Mouse (Mus musculus): ENCODE data around the gene Aff1. TPM values are rescaled to one million over a fixed set of nuclear protein-coding genes. Genes with fewer than 3 reads are reported as not detected.

Gene Aff1
- polyA plus RNA-seq, 1 experiment from 2014 or later = 11.4 TPM

GRCm38 (mm10) chr5:103807637-103808312, 115.6 kb downstream of the Aff1 start:
- Histone ChIP-seq H3K9ac (no peak overlapping the region), H3K4me1 (replicated peaks) (peaks cover 39% of the 10 kb centered on the region), H3K4me2 (no peak overlapping the region), H3K36me3 (peaks cover 4% of the 10 kb centered on the region), H3K27ac (ENCODE audit: poor library complexity, severe bottlenecking) (no peak overlapping the region), H3K27me3 (replicated peaks) (no peaks in the 10 kb centered on the region), H3K4me3 (no peak overlapping the region), H3K9me3 (replicated peaks) (no peaks in the 10 kb centered on the region)
- 45% methylated on average over 7 of the region's 7 CpGs for WGBS
- ATAC-seq (ENCODE audit: insufficient number of reproducible peaks, low FRiP score) = no peak

- 90% methylated on average over 7 of the region's 7 CpGs for WGBS
Observed at GRCm38 (mm10) chr5:103809674-103810330, 117.6 kb downstream of the Aff1 start.

GRCm38 (mm10) chr5:103813291-103813690, 121.1 kb downstream of the Aff1 start:
- no peak overlapping the region for H3K4me3 ChIP-seq
- H3K27ac ChIP-seq (ENCODE audit: poor library complexity, severe bottlenecking) = no peak overlapping the region
- no peak overlapping the region for H3K4me2 ChIP-seq
- H3K9ac ChIP-seq = no peak overlapping the region
- peaks cover 20% of the 10 kb centered on the region for H3K4me1 ChIP-seq (replicated peaks)
- no peaks in the 10 kb centered on the region for H3K9me3 ChIP-seq (replicated peaks)
- H3K27me3 ChIP-seq (replicated peaks) = no peaks in the 10 kb centered on the region
- peaks cover 14% of the 10 kb centered on the region for H3K36me3 ChIP-seq
- WGBS = 80% methylated on average over 5 of the region's 5 CpGs
- ATAC-seq (ENCODE audit: insufficient number of reproducible peaks, low FRiP score) = no peak

More at GRCm38 (mm10) chr5:103809674-103810330, 117.6 kb downstream of the Aff1 start:
- H3K36me3 ChIP-seq = peaks cover 7% of the 10 kb centered on the region
- H3K4me2 ChIP-seq = no peak overlapping the region
- H3K27me3 ChIP-seq (replicated peaks) = no peaks in the 10 kb centered on the region
- H3K27ac ChIP-seq (ENCODE audit: poor library complexity, severe bottlenecking) = no peak overlapping the region
- no peaks in the 10 kb centered on the region for H3K9me3 ChIP-seq (replicated peaks)
- no peak for ATAC-seq (ENCODE audit: insufficient number of reproducible peaks, low FRiP score)
- H3K9ac ChIP-seq = no peak overlapping the region
- no peak overlapping the region for H3K4me3 ChIP-seq
- H3K4me1 ChIP-seq (replicated peaks) = peaks cover 39% of the 10 kb centered on the region

- WGBS = 77% methylated on average over 12 of the region's 12 CpGs
- Histone ChIP-seq H3K27ac (ENCODE audit: poor library complexity, severe bottlenecking) (no peak overlapping the region), H3K4me2 (no peak overlapping the region), H3K36me3 (peaks cover 14% of the 10 kb centered on the region), H3K4me3 (no peak overlapping the region), H3K9me3 (replicated peaks) (no peaks in the 10 kb centered on the region), H3K4me1 (replicated peaks) (peaks cover 18% of the 10 kb centered on the region), H3K9ac (no peak overlapping the region), H3K27me3 (replicated peaks) (no peaks in the 10 kb centered on the region)
- no peak for ATAC-seq (ENCODE audit: insufficient number of reproducible peaks, low FRiP score)
Observed at GRCm38 (mm10) chr5:103813997-103814542, 121.9 kb downstream of the Aff1 start.

- 63% methylated on average over 16 of the region's 16 CpGs for WGBS
- Histone ChIP-seq H3K9ac (no peak overlapping the region), H3K4me1 (replicated peaks) (peaks cover 18% of the 10 kb centered on the region), H3K36me3 (peaks cover 14% of the 10 kb centered on the region), H3K9me3 (replicated peaks) (no peaks in the 10 kb centered on the region), H3K4me3 (no peak overlapping the region), H3K27ac (ENCODE audit: poor library complexity, severe bottlenecking) (no peak overlapping the region), H3K4me2 (0 out of 2 replicates have a peak overlapping the region, but pooled peaks have one; percentile 4), H3K27me3 (replicated peaks) (no peaks in the 10 kb centered on the region)
- peak; percentile 49; the same call in 1 of the 2 replicates for ATAC-seq (ENCODE audit: insufficient number of reproducible peaks, low FRiP score)
Observed at GRCm38 (mm10) chr5:103814551-103815248, 122.5 kb downstream of the Aff1 start.

- WGBS = 55% methylated on average over 4 of the region's 4 CpGs
- Histone ChIP-seq H3K4me3 (no peak overlapping the region), H3K27me3 (replicated peaks) (no peaks in the 10 kb centered on the region), H3K27ac (ENCODE audit: poor library complexity, severe bottlenecking) (no peak overlapping the region), H3K9me3 (replicated peaks) (no peaks in the 10 kb centered on the region), H3K4me2 (no peak overlapping the region), H3K4me1 (replicated peaks) (peaks cover 20% of the 10 kb centered on the region), H3K9ac (no peak overlapping the region), H3K36me3 (peaks cover 14% of the 10 kb centered on the region)
- ATAC-seq (ENCODE audit: insufficient number of reproducible peaks, low FRiP score) = no peak
Observed at GRCm38 (mm10) chr5:103815249-103815617, 123.1 kb downstream of the Aff1 start.

- Histone ChIP-seq H3K36me3 (peaks cover 14% of the 10 kb centered on the region), H3K9me3 (replicated peaks) (no peaks in the 10 kb centered on the region), H3K9ac (no peak overlapping the region), H3K27me3 (replicated peaks) (no peaks in the 10 kb centered on the region), H3K4me1 (replicated peaks) (peaks cover 29% of the 10 kb centered on the region), H3K27ac (ENCODE audit: poor library complexity, severe bottlenecking) (no peak overlapping the region), H3K4me2 (no peak overlapping the region), H3K4me3 (no peak overlapping the region)
- no peak for ATAC-seq (ENCODE audit: insufficient number of reproducible peaks, low FRiP score)
- WGBS = 88% methylated on average over 3 of the region's 3 CpGs
Observed at GRCm38 (mm10) chr5:103816718-103817117, 124.5 kb downstream of the Aff1 start.

GRCm38 (mm10) chr5:103817754-103818153, 125.6 kb downstream of the Aff1 start:
- Histone ChIP-seq H3K4me2 (no peak overlapping the region), H3K27ac (ENCODE audit: poor library complexity, severe bottlenecking) (no peak overlapping the region), H3K9ac (no peak overlapping the region), H3K36me3 (peaks cover 11% of the 10 kb centered on the region), H3K27me3 (replicated peaks) (no peaks in the 10 kb centered on the region), H3K9me3 (replicated peaks) (no peaks in the 10 kb centered on the region), H3K4me3 (no peak overlapping the region), H3K4me1 (replicated peaks) (peaks cover 28% of the 10 kb centered on the region)
- peak; percentile 49; the same call in 1 of the 2 replicates for ATAC-seq (ENCODE audit: insufficient number of reproducible peaks, low FRiP score)
- 35% methylated on average over 1 of the region's 1 CpGs for WGBS

- Histone ChIP-seq H3K4me1 (replicated peaks) (peaks cover 22% of the 10 kb centered on the region), H3K4me3 (no peak overlapping the region), H3K9ac (no peak overlapping the region), H3K27me3 (replicated peaks) (no peaks in the 10 kb centered on the region), H3K36me3 (peaks cover 10% of the 10 kb centered on the region), H3K27ac (ENCODE audit: poor library complexity, severe bottlenecking) (no peak overlapping the region), H3K9me3 (replicated peaks) (no peaks in the 10 kb centered on the region), H3K4me2 (no peak overlapping the region)
- WGBS = 87% methylated on average over 9 of the region's 9 CpGs
- no peak for ATAC-seq (ENCODE audit: insufficient number of reproducible peaks, low FRiP score)
Observed at GRCm38 (mm10) chr5:103818602-103819001, 126.4 kb downstream of the Aff1 start.

GRCm38 (mm10) chr5:103819674-103820073, 127.5 kb downstream of the Aff1 start:
- Histone ChIP-seq H3K36me3 (peaks cover 7% of the 10 kb centered on the region), H3K9me3 (replicated peaks) (no peaks in the 10 kb centered on the region), H3K4me1 (replicated peaks) (peaks cover 19% of the 10 kb centered on the region), H3K27ac (ENCODE audit: poor library complexity, severe bottlenecking) (no peak overlapping the region), H3K9ac (no peak overlapping the region), H3K27me3 (replicated peaks) (no peaks in the 10 kb centered on the region), H3K4me3 (no peak overlapping the region), H3K4me2 (no peak overlapping the region)
- ATAC-seq (ENCODE audit: insufficient number of reproducible peaks, low FRiP score) = no peak
- WGBS = 92% methylated on average over 1 of the region's 1 CpGs

GRCm38 (mm10) chr5:103821062-103821461, 128.9 kb downstream of the Aff1 start:
- no peak overlapping the region for H3K4me3 ChIP-seq
- H3K27me3 ChIP-seq (replicated peaks) = 0 out of 2 replicates have a peak, but pooled peaks cover 3% of the 10 kb centered on the region
- no peak overlapping the region for H3K9ac ChIP-seq
- peak; percentile 40 for ATAC-seq (ENCODE audit: insufficient number of reproducible peaks, low FRiP score)
- H3K4me1 ChIP-seq (replicated peaks) = peaks cover 16% of the 10 kb centered on the region; the same call in 1 of the 2 replicates
- H3K36me3 ChIP-seq = peaks cover 10% of the 10 kb centered on the region
- H3K9me3 ChIP-seq (replicated peaks) = no peaks in the 10 kb centered on the region
- 54% methylated on average over 9 of the region's 9 CpGs for WGBS
- no peak overlapping the region for H3K27ac ChIP-seq (ENCODE audit: poor library complexity, severe bottlenecking)
- no peak overlapping the region for H3K4me2 ChIP-seq

All from heart, embryonic 12.5 days (tissue).